Mouse (Mus musculus) right cerebral cortex, adult 18-20 months (tissue): ENCODE measurements around the gene Mdfic.

Experiments
- DNase-seq: peaks from one replicate; pipeline ENCODE4 v3.0.0; 2022; ENCODE audit warnings: mixed read lengths

Gene Mdfic

GRCm38 (mm10) chr6:15742591-15743149, 22.2 kb downstream of the Mdfic start:
- no peak for DNase-seq

DNA sequence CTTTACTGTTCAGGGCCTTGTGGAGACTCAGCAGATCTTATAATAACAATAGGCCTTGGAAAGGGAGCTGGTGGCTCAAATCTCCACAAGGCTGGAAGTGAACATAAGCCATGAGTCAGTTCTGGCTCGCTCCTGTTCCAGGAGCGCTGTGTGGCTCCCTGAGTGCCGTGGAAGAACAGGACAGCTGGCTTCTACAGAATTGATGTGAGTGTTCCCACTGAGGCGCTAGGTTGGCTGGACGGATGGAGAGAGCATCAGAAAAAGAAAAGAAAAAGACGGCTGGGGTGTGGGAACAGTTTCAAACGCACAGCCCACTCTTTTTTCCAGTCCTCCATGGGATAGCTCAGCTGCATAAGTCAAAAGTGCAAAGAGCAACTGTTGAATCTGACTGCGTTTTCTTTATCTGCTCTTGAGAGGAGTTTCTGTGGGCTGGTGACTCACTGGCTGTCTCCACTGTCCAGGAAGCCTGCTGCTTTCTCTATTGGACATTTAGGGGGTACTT, 22.9 kb downstream of the Mdfic start:
- DNase-seq: peak; percentile 14

- DNase-seq: no peak
Observed at GRCm38 (mm10) chr6:15743793-15744192, 23.3 kb downstream of the Mdfic start.

DNA sequence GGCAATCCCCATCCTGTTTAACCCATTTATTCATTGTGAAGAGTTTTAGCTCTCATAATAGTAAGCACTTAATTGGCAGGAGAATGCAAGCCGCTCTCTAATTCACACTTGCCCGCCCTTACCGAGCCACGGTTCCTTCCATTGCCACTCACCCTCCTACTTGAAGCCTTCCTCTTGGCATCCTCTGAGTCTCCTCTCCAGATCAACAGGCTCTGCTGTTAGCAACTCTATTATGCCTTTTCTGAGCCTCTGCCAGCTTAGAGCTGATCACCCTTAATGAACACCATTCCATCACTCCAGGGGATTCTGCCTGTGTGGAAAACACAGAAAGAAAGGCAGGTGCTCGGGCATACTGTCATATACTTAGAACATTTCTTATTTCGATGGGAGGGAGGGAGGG, 24.9 kb downstream of the Mdfic start:
- no peak for DNase-seq

DNA sequence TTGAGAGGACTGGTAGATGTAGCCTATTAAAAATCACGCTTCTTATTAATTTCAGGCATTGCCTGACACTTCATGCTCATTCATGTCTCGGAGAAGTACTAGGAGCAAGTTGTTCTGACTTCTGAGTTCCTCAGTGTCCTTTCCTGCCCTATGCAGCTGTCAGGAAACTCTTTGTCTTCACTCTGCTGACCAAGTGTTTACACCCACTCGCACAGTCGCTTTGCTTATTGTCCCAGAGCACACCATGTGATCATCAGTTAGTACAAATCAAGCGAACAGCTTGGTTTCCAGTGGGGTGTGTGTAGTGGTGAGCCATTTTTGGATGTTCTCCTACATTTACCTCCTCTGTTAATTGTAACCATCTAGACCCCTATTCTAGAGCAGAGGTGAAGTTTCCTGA, 25.4 kb downstream of the Mdfic start:
- no peak for DNase-seq

DNA sequence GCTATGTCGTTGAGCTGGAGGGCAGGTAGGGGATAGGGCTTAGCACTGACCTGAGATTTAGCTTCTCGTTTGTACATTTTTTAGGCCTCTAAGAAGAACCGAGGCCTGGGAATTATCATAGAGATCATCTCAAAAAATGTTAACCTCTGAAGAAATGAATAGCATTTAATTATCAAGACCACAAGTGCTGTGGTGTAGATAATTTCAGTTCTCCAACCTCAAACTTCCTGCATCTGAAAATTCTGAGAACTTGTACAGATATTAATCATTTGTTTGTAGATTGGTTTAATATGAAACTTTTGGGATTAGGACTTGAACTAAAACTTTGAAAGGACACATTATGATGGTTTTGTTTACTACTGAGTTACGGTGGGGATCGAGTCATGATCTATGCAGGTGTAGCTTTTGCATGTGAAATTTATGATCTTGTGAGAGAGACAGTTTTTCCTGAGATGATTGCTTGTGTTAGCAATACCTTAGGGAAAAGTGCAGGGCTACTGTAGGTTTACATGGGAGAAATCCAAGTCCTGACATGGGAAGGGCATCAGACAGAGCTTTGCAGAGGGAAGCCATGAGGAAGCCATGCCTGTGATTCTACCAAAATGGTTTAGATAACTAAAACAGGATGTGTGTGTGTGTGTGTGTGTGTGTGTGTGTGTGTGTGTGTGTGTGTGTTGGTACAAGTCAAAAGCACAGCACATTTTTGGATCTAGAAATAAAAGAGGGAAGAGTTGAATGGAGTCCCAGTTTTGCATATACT, 27.1 kb downstream of the Mdfic start:
- DNase-seq: no peak

GRCm38 (mm10) chr6:15748236-15748635, 27.8 kb downstream of the Mdfic start:
- no peak for DNase-seq

DNA sequence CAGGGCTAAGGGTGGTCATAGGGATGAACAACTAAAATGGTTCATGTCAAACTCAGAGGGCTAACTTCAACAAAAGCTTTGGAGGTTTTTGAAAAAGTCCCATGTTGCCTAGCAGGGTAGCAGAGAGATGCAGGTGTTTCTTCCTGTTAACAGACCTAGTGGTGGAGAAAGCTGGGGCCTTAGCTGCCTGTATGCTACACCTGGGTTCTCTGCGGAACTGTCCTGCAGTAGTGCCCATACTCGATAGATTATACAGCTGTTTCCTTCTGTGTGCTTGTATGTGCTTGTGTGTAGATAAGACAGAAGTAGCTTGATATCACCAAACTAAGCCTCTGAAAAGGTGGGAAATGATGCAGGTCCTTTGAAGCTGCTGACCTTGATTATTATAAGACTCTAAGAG, 28.5 kb downstream of the Mdfic start:
- no peak for DNase-seq

GRCm38 (mm10) chr6:15750101-15750500, 29.6 kb downstream of the Mdfic start:
- DNase-seq: no peak

DNA sequence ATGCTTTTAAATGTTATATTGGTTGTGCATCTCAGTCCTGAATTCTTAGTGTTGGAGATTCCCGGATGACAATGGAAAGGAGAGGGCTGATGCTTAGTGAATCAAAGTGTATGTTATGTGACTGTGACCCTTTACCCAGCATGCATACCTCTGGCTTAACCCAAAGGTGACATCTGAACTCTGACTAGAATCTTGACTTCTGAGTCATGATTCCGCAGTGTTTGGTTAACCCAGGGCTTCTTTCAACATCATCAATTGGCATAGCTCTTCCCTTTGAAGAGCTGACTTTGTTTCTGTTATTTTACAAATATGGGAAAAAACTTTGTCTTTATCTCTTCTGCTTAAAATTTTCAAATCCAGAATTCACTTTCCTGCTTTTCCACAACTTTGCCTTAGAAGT, 30.9 kb downstream of the Mdfic start:
- no peak for DNase-seq

DNA sequence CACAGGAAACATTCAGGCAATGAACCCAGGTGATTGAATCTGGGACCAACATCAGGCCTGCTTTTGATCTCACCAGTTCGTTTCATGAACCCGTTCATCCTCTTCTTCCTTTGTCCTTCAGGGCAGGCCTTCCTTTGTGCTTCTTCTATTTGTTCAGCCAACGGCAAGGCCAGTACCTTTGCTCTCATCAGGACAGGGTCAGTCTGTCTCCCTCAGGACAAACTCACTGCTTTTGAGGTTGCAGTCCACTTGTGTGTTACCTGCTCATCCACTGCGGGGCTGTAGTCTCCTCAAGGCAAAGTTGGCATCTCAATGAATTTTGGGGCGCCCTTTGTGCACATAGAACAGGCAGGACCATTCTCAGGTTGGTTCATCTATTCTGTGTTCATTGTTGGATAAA, 31.7 kb downstream of the Mdfic start:
- no peak for DNase-seq

- no peak for DNase-seq
Observed at GRCm38 (mm10) chr6:15753208-15753607, 32.7 kb downstream of the Mdfic start.

- no peak for DNase-seq
Observed at GRCm38 (mm10) chr6:15758394-15758793, 37.9 kb downstream of the Mdfic start.

GRCm38 (mm10) chr6:15760750-15761149, 40.3 kb downstream of the Mdfic start:
- DNase-seq: no peak

GRCm38 (mm10) chr6:15764039-15764438, 43.6 kb downstream of the Mdfic start:
- DNase-seq: no peak

- DNase-seq: no peak
Observed at GRCm38 (mm10) chr6:15767460-15767859, 47.0 kb downstream of the Mdfic start.

DNA sequence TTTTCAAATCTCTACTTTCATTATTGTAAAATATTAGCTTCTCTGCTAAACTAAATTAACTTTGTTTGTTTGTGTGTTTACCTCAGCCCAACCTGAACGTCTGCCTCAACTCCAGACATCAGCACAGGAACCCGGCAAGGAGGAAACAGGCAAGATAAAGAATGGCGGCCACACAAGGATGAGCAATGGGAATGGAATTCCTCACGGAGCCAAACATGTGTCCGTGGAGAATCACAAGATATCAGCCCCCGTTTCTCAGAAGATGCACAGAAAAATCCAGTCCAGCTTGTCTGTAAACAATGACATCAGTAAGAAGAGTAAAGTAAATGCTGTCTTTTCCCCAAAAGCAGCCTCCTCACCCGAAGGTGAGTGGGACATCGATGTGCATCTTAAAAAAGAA, 49.7 kb downstream of the Mdfic start:
- no peak for DNase-seq

DNA sequence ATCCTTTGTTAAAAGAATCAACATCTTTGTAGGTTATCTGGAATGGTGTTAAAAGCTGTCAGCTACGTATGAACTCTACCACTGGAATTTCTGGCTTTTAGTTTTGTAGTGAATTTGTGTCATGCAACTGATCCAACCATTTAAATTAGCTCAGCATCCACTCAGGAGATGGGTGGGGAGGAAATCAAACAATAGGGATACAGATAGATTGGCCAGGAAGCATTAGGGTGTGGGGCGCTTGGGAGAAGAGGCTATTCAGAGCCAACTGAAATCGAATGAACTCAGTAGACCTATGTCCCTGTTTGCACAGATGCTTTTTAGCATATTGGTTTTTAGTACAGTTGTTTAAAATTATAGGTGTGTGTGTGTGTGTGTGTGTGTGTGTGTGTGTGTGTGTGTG, 56.6 kb downstream of the Mdfic start:
- DNase-seq: no peak

DNA sequence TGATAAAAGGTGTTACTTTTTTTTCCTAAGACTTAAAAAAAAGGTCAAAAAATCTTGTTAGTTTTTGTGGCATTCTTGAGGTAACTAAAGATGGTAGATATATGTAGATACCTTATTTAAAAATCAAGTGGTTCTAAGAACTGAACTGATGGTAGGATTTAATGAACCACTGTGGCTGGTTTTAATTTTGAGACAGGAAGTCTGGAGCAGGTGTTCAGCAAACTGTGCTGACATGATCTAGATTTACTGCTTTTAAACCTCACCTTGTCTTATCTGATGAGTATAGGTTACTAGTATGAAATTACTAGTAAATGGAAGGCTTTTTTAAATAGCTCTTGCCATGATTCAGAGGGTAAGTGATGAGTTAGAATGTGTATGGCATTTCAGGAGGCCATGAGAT, 59.7 kb downstream of the Mdfic start:
- no peak for DNase-seq

DNA sequence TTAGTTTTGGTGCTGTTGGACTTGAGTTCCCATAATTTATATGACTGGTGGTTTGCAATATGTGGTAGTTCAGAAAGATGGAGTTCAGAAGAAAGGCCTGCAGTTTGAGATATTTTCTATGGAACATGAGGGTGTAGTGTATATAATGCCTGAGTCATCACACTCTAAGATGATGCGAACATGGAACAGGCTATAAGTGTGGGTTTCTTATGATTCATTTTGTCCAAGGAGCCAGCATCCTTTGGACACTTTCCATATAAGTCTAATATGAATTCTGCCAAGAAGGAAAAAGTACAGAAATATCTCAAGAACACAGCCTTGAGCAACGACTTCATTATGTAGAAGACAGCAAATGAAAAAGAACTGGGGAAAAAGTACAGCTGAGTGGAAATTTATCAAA, 60.2 kb downstream of the Mdfic start:
- DNase-seq: peak; percentile 33

DNA sequence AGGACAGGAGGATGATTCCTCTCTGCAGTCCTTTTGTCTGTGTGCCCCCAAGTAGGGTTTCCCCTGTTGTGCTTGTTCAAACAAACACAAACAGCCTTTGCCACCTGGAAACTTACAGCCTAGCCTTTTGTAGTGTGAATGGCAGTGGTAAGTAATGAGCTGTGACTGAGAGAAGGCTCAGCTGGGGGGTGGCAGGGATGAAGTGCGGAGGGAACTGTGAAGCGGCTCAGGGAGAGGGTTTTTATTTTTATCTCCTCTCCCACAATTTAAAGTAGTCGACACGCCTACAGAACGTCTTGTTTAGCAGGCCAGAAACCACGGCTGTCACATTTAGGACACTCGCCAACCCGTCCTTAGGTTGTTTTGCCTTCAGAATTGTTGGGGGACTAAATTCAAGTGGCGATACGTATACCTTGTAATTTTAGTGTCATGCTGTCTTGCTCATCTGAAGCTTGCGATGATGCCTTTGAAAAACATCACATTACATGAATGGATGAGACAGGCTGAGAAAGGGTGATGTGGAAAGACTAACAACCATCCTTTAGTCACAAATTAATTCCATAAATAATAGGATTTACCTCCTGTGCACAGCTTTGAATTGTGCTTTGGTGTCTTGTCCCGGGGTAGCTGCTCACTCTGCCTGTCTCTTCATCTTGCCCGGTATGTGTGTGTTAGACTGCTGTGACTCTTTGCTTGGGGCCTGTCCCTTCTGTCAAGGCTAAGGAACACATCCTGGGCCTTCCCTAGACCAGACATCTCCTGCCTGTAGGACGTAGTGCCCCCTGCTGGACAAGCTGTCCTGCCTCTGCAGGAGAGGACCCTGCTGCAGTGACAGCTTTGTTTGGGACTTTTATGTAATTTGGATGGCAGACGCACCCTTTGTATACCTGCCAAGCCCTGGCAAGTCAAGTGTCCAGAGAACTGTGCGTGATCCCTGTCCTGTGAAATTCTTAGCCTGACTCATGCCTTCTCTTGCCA, 69.4 kb downstream of the Mdfic start:
- peak; percentile 71 for DNase-seq

DNA sequence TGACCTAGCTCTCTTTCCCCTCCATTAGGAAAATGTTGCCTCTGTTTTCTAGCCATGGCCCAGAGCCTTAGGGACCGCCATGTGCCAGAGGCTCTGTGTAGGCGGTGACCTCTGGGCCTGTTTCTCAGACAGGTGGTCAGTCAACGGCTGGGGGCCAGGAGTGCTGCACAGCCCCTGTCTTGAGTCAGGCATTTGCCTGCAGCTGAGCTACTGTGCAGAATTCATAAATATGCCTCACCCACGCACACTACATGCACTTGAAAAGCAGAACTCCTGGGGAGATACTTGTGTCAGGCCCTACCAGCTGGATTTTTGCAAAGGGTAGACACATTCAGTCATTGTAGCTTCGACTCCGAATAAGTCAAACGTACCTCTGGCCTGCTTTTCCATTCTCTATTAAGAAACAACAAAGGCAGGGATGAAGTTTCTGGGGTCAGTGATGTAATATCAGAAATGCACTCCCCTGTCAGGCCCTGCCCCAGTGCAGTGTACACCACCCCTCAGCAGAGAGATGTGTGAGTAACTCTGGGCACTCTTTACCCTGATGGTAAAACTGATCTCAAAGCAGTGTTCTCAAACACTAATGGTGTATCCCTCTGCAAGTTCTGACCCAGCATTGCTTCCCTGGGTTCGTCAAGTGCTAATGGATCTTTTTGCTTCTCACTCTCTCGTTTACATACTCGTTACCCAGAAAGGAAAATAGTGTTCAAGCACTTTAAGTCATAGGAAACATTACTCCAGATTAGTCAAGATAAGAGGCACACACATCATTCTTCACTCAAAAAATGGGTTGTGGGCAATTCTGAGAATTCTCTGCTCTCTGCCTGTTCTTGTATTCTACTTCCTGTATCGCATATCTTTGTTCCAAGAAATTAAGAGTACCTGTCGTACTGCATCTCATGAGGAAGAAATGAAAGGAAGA, 72.5 kb downstream of the Mdfic start:
- DNase-seq: peak; percentile 45
